Mouse (Mus musculus) megakaryocyte progenitor cell, adult 5-6 weeks (primary cell): ENCODE data around the gene Epm2a. TPM values are rescaled to one million over a fixed set of nuclear protein-coding genes. Genes with fewer than 3 reads are reported as not detected.

ENCODE experiments used
- ATAC-seq: replicated peaks from 2 replicates; pipeline ENCODE4 v1.8.0; 2016; ENCODE audit warnings: mild to moderate bottlenecking, moderate TSS enrichment, inconsistent platforms; ENCODE audit not compliant: poor library complexity
- total RNA-seq, 2 experiments: library from RNA; stranded (forward) in 1 of 2; stranded (reverse) in 1 of 2; fragments of 157-497, 149-512 nt in 1 of 2; fragments of 200-1000 nt in 1 of 2; gene quantifications; 2 replicates each; pipeline versions ENCODE4 v1.2.3 to v1.2.4; 2015 to 2017

The Epm2a gene
- total RNA-seq, 2 experiments from 2014 or later = 2.3 to 5.4 TPM

DNA sequence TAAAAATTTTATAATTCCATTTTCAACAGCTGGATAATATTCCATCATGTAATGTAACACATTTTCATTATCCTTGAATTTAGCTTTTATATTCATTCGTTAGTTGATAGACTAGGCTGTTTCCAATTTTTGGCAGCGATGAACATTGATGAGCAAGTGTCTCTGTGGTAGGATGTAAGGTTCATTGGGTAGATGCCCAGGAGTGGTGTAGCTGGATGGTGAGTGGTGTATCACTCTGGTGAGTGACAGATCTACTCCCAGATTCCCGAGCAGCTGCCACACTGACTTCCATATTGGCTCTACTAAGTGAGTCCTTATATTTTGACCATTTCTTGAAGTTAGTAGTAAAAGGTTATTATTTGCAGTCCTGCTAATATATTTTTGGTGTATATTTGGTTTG is 76.9 kb downstream of the Epm2a start:
- no peak for ATAC-seq

DNA sequence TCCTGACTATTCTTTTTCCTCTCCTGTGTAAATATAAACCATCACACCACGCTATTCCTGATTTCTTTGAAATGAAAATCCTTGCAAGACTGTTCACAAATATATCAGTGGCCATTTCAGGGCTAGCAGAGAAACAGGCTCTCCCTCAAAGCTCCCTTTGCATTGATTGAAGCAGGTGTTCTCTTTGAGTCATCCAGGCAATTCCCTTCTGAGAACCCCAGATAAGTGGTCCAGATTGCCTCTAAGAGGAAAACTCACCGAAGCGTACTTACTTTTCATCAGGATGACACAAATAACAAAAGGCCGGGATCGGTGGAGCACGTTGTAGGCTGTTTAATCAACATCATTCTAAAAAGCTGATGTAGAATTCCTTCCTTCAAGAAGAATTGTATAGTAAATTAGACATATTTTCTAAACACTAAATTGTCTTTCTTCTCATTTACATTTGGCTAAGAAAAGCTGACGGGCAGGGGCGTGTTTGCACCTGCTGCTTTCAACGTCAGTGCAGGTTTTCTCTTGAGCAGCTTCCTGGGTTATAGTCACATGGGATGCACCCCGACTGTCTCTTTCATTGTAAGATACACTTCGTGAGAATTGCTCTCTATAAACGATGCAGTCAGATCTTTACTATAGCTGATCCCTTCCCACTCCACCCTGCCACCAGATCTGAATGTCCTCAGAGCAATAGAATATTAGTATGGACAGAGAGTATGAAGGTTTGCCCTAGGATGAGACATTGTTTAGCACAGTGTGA is 86.0 kb downstream of the Epm2a start:
- ATAC-seq = no peak

DNA sequence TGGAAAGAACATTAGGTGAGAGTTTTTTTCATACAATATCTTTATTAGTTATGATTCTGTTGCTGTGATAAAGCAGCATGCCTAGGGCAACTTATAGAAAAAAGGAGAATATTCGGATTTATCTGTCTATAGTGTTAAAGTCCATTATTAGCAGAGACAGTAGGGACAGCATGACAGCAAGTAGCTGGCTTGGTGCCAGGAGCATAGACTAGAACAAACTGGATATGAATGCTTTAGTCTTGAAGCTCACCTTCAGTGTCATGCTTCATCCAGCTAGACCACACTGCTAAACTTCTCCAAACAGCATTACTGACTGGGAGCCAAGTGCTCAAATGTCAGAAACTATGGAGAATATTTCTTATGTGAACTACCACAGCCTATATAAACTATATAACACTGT is 93.8 kb downstream of the Epm2a start:
- no peak for ATAC-seq

DNA sequence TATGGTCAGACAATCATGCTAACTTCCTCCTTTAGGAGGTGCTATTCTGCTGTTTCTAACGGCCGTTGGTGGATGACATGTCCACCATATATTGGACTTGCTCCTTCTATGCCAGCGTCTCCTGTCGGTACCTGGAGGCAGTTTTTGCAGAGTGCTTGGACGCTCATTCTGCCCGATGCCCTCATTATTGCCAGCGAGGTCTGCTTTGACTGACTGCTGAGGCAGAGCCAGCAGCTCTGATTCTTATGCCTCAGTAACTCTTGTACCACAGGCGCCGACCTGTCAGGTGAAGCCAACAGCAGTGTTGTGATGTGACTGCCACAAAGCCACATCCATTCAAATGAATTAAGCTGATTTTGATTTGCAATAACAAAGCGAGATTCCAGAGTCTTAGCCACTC is 95.3 kb downstream of the Epm2a start:
- no peak for ATAC-seq

DNA sequence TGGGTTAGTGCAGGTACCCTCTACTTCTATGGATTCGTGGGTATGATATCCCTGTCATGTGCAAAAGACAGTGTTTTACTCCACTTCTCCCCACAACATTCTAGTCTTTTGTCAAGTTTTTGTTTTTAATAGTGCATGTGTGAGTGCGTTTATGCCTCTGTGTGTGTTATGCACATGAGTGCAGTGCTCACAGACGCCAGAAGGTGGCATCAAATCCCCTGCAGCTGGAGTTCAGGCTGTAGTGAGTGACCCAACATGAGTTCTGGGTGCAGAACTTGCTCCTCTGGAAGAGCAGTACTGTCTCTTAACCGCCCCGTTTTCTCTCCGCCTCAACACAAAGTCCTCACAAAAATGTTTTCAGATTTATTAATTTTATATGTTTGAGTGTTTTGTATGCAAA is 96.1 kb downstream of the Epm2a start:
- 0 out of 2 replicates have a peak, but pooled peaks have one; percentile 17 for ATAC-seq

DNA sequence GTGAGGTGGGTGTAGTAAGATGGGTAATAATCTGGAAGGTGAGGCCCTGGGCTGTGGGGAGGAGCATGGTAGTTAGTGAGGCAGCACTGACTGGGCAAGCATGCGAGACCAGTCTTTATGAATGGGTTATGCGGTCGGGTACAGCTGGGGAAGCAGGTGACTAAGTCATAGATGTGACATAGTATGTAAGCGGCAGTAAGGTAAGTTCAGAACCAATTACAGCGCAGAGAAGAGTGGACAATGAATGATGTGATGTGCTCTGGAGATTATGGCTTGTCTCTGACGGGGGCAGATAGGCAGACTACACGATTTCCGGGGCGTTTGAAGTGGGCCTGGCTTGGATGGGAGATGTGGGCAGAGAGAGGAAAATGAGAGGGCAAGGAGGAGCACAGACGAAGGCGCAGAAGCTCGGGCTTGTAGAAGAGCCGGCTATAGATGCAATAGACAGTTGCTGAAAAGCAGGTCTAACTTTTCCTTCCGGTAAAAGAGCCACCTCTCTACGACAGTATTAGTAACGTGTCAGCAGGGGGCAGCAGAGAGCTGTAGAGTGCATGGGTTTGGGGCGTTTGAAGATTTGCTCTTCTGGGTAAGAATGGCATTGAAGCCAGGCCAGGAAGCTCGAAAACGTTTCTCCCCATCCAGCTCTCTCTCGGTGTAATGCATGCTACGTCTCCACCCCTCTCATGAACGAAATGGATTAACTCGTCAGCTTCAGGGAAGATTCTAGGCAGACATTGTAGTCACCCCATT is 106.5 kb downstream of the Epm2a start:
- peak; percentile 98 for ATAC-seq

DNA sequence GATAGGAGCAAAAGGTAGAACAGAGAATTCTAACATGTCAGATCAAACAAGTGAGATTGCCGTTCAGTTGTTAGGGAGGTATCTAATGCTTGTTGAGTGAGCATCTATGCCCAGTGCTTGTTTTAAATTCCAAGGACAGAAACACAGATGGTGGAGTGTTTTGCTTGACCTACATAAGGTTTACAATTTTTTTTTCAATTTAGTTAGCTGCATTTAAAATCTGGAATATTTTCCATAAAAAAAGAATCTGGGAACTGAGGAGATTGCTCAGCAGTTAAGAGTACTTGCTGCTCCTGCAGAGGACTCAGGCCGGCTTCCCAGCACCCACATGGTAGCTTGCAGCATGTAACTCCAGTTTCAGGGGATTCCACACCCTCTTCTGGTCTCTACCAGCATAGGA is 109.3 kb downstream of the Epm2a start:
- no peak for ATAC-seq

DNA sequence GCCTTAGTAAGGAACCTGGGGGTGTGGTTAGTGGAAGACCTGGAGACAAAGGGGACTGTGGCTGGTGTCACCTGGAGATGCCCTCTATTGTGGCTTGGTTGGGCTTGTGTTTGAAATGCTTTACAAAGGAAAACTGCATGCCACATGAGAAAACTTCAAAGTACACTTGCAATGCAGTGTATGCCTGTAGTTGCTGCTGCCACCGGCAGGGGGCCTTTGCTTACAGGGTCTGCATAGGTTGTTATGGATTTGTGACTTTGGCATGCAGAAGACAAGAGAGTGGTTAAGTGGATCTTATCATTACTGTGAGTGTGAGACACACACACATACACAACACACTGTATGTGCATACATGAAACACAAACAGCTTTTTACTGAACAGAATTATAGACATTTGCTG is 114.2 kb downstream of the Epm2a start:
- no peak for ATAC-seq

DNA sequence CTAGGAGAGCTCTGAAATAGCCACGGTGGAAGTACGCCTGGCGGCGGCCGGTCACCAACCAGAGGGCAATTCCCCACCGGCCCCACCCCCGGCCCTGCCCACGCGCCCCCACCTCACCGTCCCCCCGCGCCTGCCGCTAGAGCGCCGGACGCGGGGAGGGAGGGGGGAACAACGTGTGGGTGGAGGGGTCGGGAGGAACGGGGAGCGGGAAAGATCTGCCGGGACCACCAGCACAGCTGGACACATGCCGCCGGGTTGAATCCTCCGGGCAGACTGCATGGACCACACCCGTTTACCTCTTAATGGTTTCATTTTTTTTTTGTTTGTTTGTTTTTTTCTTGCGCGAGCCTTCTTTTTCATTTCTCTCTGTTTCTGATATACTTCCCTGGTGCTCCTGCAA is 148.8 kb downstream of the Epm2a start:
- ATAC-seq = peak; percentile 99

Other genes with a start within 250 kb of the Epm2a start
- gene Shprh, start 194.0 kb upstream of the Epm2a start, total RNA-seq (2015) = 14.8 and 17.5 TPM in 2 replicates
- gene Shprh, start 194.0 kb upstream of the Epm2a start, total RNA-seq (2017) = 17.8 and 23.7 TPM in 2 replicates
- 13.3 and 15.4 TPM in 2 replicates for gene Fbxo30, start 62.1 kb upstream of the Epm2a start, total RNA-seq (2015)
- 9.6 and 12.3 TPM in 2 replicates for gene Fbxo30, start 62.1 kb upstream of the Epm2a start, total RNA-seq (2017)